Mouse (Mus musculus): ENCODE data around the gene Myo19. TPM values are rescaled to one million over a fixed set of nuclear protein-coding genes. Genes with fewer than 3 reads are reported as not detected.

Myo19 gene
- polyA plus RNA-seq, 1 experiment from 2014 or later, result 9.5 TPM

DNA sequence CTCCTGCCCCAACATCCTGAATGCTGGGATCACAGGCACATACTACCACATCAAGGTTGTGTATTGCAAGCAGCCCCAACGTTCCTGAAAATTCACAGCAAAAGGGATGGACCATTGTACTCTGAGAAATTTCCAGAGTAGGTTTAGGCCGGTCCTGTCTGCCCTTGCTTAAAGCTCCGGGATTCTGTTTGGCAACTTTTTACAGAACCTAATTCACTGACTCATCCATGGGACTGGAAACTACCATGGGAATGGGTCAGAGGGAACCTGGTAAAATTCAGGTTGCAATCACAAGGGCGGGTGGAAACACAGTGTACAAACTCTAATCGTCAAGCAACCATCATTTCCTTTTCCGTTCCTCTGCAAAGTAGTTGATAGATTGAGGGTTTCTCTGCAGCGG, 40.0 kb downstream of the Myo19 start:
- H3K4me1 ChIP-seq, result peaks cover 12% of the 10 kb centered on the region
- no peak overlapping the region for H3K4me2 ChIP-seq (replicated peaks)
- no peak overlapping the region for H3K9ac ChIP-seq
- no peak overlapping the region for H3K27ac ChIP-seq
- H3K36me3 ChIP-seq, result no peaks in the 10 kb centered on the region
- ATAC-seq (ENCODE audit: low FRiP score, low read depth), result no peak
- H3K4me3 ChIP-seq, result no peak overlapping the region
- 72% methylated on average over 7 of the region's 7 CpGs for WGBS
- no peaks in the 10 kb centered on the region for H3K9me3 ChIP-seq
- no peaks in the 10 kb centered on the region for H3K27me3 ChIP-seq

DNA sequence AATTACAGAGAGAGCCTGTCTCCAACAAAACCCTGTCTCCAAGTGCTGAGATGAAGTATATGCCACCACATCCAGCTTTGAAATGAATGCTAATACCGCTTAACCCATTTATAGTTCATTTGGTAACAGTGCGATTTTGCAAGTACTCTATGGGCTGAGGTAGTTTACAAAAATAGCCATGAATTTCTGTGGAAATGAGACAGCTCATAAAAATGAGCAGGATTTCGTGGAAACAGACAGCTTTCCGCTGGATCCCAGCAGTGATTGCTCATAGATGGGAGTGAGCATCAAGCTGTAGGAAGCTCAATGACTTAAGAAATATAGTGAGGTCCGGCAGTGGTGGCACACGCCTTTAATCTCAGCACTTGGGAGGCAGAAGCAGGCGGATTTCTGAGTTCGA, 41.0 kb downstream of the Myo19 start:
- ATAC-seq (ENCODE audit: low FRiP score, low read depth), result no peak
- Histone ChIP-seq H3K36me3 (no peaks in the 10 kb centered on the region), H3K4me2 (replicated peaks) (no peak overlapping the region), H3K4me1 (0 out of 2 replicates have a peak, but pooled peaks cover 5% of the 10 kb centered on the region), H3K27ac (no peak overlapping the region), H3K9me3 (no peaks in the 10 kb centered on the region), H3K4me3 (no peak overlapping the region), H3K27me3 (no peaks in the 10 kb centered on the region), H3K9ac (no peak overlapping the region)
- 76% methylated on average over 8 of the region's 8 CpGs for WGBS

DNA sequence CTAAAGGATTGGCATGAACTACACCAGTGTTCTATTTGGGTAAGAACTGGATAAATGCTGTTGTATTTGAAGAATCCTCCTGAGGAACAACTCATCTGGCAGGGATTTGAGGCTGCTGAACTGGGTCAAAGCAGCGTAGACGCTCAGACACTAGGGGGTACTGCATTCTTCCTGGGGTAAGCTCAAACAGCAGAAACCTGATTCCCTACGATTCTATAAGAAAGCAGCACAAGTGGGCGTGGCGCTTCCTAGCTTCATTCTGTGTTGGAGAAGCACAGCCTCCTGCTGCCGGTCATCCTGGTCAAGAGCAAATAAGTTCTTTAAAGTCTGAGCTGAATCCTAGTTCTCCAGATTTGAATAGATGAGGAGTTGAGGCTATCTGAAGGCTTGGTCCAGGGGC, 52.3 kb downstream of the Myo19 start:
- Histone ChIP-seq H3K4me1 (no peaks in the 10 kb centered on the region), H3K27me3 (no peaks in the 10 kb centered on the region), H3K27ac (no peak overlapping the region), H3K4me2 (replicated peaks) (no peak overlapping the region), H3K9ac (no peak overlapping the region), H3K4me3 (no peak overlapping the region), H3K36me3 (no peaks in the 10 kb centered on the region), H3K9me3 (no peaks in the 10 kb centered on the region)
- WGBS, result 15% methylated on average over 6 of the region's 6 CpGs
- no peak for ATAC-seq (ENCODE audit: low FRiP score, low read depth)

DNA sequence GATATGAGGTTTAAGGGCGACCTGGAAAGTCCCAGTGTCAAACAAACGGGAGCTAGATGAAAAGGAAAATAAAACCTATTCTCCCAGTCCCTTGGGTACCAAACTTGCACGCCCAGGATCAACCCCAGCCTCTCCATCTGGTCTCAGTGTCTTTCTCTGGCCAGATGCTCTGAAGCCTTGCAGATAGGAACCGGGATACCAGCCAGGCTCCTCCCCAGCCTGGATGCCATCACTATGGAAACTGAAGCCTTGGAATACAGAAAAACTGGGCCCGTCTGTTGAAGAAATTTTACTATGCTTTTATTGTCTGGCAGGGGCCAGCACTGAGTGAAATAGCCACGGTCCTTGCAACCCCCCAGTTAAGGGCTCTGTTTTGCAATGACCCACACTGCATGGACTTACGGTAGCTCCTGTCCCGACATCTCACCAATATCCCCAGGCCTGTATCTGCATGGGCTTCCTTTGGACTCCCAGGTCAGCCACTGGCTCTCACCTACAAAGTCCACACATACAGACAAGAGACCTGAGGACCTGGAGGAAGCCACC, 59.6 kb downstream of the Myo19 start:
- Histone ChIP-seq H3K4me2 (replicated peaks) (no peak overlapping the region), H3K4me3 (no peak overlapping the region), H3K9ac (no peak overlapping the region), H3K36me3 (no peaks in the 10 kb centered on the region), H3K9me3 (no peaks in the 10 kb centered on the region), H3K27me3 (peaks cover 16% of the 10 kb centered on the region), H3K4me1 (peaks cover 5% of the 10 kb centered on the region), H3K27ac (no peak overlapping the region)
- 51% methylated on average over 8 of the region's 8 CpGs for WGBS
- ATAC-seq (ENCODE audit: low FRiP score, low read depth), result no peak

DNA sequence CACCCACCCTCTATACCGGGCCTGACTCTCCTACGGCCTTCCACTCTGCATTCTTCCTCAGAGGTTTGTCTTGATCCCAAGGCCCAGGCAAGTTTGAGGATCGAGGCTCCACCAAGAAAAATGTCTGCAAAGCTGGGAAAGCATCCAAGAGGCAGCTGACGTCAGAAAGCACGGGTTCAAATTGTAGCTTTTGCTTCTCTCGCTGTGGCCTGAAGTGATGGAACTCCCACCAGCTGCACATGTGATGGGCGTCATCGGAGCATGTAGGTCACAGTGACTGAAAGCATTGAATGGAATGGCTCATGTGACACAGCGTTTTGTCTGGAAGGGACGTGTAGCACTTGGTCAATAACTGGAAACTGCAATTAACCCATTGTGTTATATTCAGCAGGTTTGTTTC, 60.2 kb downstream of the Myo19 start:
- 77% methylated on average over 10 of the region's 10 CpGs for WGBS
- Histone ChIP-seq H3K4me3 (no peak overlapping the region), H3K27ac (no peak overlapping the region), H3K27me3 (peaks cover 21% of the 10 kb centered on the region), H3K36me3 (no peaks in the 10 kb centered on the region), H3K9ac (no peak overlapping the region), H3K4me2 (replicated peaks) (no peak overlapping the region), H3K9me3 (no peaks in the 10 kb centered on the region), H3K4me1 (peaks cover 5% of the 10 kb centered on the region)
- ATAC-seq (ENCODE audit: low FRiP score, low read depth), result no peak

DNA sequence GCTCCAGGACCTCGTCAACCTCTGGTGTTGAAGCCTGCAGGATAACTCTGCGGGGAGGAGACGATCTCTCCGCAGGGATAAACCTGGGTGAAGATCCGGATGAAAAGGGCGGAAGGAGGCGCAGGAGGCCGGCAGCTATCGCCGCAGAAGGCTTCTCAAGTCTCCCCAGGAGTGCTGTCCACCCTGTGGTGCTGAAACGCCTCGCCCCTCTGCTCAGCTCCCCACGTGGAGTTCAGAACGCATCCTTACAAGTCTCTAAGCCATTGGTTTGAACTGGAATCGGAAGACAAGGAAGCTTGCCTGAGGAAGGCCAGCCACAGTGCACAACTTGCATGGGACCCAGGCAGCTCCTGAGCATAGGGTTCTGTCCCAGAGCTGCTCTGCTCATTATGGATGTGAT, 64.0 kb downstream of the Myo19 start:
- under 1% methylated on average over 15 of the region's 15 CpGs for WGBS
- peak overlapping the region; percentile 24 for H3K4me3 ChIP-seq
- H3K9ac ChIP-seq, result no peak overlapping the region
- no peak overlapping the region for H3K27ac ChIP-seq
- no peak for ATAC-seq (ENCODE audit: low FRiP score, low read depth)
- no peaks in the 10 kb centered on the region for H3K9me3 ChIP-seq
- peaks cover 5% of the 10 kb centered on the region for H3K4me1 ChIP-seq
- H3K4me2 ChIP-seq (replicated peaks), result peak overlapping the region; percentile 53
- H3K36me3 ChIP-seq, result no peaks in the 10 kb centered on the region
- peaks cover 33% of the 10 kb centered on the region for H3K27me3 ChIP-seq

DNA sequence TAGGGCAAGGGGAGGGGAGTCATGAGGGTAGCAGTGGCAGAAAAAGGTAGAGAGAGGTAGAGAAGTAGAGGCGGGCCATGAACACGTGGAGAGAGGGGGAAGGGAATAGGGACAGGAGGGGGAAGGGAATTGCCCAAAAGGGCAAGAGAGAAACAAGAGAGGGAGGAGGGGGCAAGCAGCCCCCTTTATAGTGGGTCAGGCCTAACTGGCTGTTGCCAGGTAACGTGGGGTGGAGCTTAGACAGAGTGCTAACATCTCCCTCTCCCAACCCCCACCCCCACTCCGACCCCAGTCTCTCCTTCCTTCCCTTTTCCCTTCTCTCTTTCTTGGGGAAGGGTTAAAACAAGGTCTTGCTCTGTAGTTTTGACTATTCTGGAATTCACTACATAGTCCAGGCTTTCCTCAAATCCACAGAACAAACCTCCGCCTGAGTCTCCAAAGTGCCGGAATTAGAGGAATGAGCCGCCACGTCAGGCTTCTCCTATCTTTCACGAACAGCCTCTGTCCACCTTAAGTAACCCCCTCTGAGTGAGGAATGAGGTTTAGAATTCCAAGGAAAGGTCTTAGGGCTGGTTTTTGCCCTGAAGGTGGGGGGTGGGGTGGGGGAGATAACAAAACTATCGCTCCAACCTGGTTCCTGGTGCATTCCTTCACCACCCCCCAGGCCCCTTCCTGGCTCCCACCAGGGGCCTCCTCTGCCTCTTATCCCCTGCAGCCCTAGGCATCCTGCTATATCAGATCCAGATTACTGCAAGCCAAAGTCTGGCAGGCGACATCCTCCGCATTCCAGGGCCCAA, 64.9 kb downstream of the Myo19 start:
- WGBS, result 6% methylated on average over 12 of the region's 12 CpGs

DNA sequence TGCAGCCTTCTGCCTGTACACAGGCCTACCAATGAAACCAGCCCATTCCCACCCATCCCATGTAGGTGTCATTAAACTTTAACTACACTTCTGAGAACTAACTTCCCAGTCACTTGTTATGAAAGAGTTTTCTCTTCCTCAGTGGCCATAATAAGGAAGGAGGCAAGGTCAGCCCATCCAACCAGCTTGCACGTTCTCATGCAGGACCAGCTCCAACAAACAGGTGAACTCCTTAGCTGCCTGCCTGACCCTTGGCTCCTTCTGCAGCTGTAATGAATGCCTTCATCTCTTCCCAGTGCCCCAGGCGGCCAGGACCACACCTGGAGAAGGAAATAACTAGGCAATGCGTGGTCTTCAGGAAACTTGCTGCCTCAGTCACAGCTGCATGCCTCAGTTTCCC, 65.9 kb downstream of the Myo19 start:
- no peak overlapping the region for H3K27ac ChIP-seq
- peaks cover 5% of the 10 kb centered on the region for H3K4me1 ChIP-seq
- H3K9ac ChIP-seq, result no peak overlapping the region
- no peak overlapping the region for H3K4me3 ChIP-seq
- H3K27me3 ChIP-seq, result peaks cover 33% of the 10 kb centered on the region
- H3K36me3 ChIP-seq, result no peaks in the 10 kb centered on the region
- no peak overlapping the region for H3K4me2 ChIP-seq (replicated peaks)
- 45% methylated on average over 3 of the region's 3 CpGs for WGBS
- no peak for ATAC-seq (ENCODE audit: low FRiP score, low read depth)
- no peaks in the 10 kb centered on the region for H3K9me3 ChIP-seq

More for the DNA sequence above, 64.9 kb downstream of the Myo19 start:
- no peaks in the 10 kb centered on the region for H3K36me3 ChIP-seq
- peaks cover 5% of the 10 kb centered on the region for H3K4me1 ChIP-seq
- no peak overlapping the region for H3K4me3 ChIP-seq
- peaks cover 33% of the 10 kb centered on the region for H3K27me3 ChIP-seq
- no peak overlapping the region for H3K27ac ChIP-seq
- no peaks in the 10 kb centered on the region for H3K9me3 ChIP-seq
- ATAC-seq (ENCODE audit: low FRiP score, low read depth), result no peak
- no peak overlapping the region for H3K9ac ChIP-seq
- no peak overlapping the region for H3K4me2 ChIP-seq (replicated peaks)

DNA sequence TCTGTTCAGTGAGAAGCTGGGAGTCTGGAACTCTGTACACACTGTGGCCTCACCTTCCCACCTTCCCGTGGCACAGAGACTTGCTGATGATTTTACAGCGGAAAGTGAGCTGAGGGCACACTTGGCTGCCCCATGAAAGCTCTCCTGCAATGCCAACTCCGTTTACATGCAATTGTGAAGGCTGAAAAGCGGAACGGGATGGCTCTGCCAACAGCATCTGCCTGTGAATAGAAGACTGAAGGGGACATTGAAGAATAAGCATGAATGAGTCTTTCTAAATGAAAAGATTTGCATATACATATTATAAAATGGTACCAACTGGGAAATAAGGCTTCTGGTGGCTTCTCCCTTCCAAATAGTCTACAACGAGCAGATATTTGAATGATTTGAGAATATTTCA, 67.3 kb downstream of the Myo19 start:
- Histone ChIP-seq H3K9me3 (no peaks in the 10 kb centered on the region), H3K27ac (no peak overlapping the region), H3K4me3 (no peak overlapping the region), H3K9ac (no peak overlapping the region), H3K36me3 (no peaks in the 10 kb centered on the region), H3K4me1 (peaks cover 5% of the 10 kb centered on the region), H3K4me2 (replicated peaks) (no peak overlapping the region), H3K27me3 (peaks cover 33% of the 10 kb centered on the region)
- WGBS, result 72% methylated on average over 6 of the region's 6 CpGs
- ATAC-seq (ENCODE audit: low FRiP score, low read depth), result no peak

DNA sequence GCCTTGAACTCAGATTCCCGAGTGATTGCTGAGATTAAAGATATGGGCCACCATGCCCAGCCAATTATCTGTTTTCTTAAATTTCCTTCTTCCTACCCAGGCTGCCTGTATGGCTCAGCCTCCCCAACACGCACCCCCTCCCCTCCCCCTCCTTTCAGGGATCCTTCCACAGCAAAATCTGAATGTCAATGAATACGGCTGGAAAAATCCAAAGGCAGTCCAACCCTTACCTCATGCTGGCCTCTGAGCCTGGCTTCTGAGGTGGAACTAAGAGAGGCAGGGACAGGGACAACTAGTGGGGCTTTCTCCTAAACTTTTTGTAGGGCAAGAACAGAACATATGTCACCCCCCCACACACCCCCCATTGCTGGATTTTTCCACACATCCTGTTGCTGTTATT, 68.2 kb downstream of the Myo19 start:
- no peak for ATAC-seq (ENCODE audit: low FRiP score, low read depth)
- no peak overlapping the region for H3K27ac ChIP-seq
- WGBS, result 63% methylated on average over 3 of the region's 3 CpGs
- peaks cover 5% of the 10 kb centered on the region for H3K4me1 ChIP-seq
- no peak overlapping the region for H3K4me2 ChIP-seq (replicated peaks)
- peaks cover 31% of the 10 kb centered on the region for H3K27me3 ChIP-seq
- no peak overlapping the region for H3K4me3 ChIP-seq
- no peaks in the 10 kb centered on the region for H3K9me3 ChIP-seq
- no peak overlapping the region for H3K9ac ChIP-seq
- no peaks in the 10 kb centered on the region for H3K36me3 ChIP-seq

DNA sequence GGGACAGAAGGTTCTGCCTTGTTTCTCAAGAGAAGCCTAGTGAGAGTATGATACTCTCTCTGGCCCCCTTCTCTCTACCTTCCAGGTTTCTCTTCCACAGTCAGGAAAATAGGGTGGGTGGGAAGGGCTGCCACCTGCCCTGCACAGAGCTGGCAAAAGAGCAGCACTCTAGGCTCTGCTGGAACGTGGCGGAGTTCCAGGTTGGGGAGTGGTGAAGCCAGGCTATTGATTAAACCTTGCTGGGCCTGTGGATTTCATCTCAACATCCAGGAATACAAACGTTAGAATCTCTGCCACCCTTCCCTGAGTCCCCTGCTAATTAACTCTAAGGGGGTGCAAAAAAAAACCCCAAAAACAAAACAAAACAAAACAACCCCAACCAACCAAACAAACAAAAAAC, 68.6 kb downstream of the Myo19 start:
- Histone ChIP-seq H3K27me3 (peaks cover 27% of the 10 kb centered on the region), H3K9ac (no peak overlapping the region), H3K4me3 (no peak overlapping the region), H3K9me3 (no peaks in the 10 kb centered on the region), H3K36me3 (no peaks in the 10 kb centered on the region), H3K4me2 (replicated peaks) (no peak overlapping the region), H3K4me1 (peaks cover 3% of the 10 kb centered on the region), H3K27ac (no peak overlapping the region)
- no peak for ATAC-seq (ENCODE audit: low FRiP score, low read depth)
- WGBS, result 48% methylated on average over 3 of the region's 3 CpGs

DNA sequence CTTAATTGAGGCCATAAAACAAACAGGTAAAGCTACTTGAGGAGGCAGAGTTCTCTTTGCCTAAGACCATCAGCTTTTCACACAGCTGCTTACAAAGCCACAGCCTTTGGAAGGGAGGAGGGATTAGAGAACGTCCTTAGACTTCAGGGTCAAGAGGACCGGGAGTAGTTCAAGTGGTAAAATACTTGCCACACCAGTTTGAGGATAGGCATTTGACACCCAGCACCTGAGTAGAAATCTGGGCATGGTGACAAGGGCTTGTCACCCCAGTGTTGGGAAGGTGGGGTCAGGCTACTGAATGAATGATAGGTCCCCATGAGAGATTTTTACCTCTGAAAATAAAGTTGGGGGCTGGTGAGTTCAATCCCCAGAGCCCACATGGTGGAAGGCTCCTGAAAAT, 72.7 kb downstream of the Myo19 start:
- Histone ChIP-seq H3K4me1 (peaks cover 5% of the 10 kb centered on the region), H3K9ac (no peak overlapping the region), H3K4me2 (replicated peaks) (no peak overlapping the region), H3K27ac (no peak overlapping the region), H3K27me3 (peaks cover 27% of the 10 kb centered on the region), H3K4me3 (no peak overlapping the region), H3K9me3 (no peaks in the 10 kb centered on the region), H3K36me3 (no peaks in the 10 kb centered on the region)
- WGBS, result 30% methylated on average over 2 of the region's 2 CpGs
- ATAC-seq (ENCODE audit: low FRiP score, low read depth), result no peak

DNA sequence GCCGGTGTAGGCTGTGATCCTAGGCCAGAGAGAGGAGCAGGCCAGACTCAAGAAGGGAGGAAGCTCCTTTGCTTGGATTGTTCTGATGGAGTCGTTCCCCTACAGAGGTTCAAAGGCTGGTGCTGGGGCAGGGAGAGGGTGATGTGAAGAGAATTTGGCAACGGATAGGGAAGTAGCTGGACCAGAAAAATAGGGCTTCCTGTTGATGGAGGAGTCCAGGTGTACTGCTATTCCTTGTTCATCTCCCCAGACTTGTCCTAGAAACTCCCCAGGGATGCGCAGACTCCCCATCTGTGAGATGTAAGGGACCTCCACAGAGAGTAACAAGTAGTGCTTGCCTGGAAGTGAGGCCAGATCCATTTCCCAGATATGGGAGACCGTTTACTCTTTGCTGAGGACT, 76.5 kb downstream of the Myo19 start:
- Histone ChIP-seq H3K27me3 (peaks cover 54% of the 10 kb centered on the region), H3K4me2 (replicated peaks) (no peak overlapping the region), H3K9ac (no peak overlapping the region), H3K4me1 (peaks cover 20% of the 10 kb centered on the region), H3K4me3 (no peak overlapping the region), H3K36me3 (no peaks in the 10 kb centered on the region), H3K9me3 (no peaks in the 10 kb centered on the region), H3K27ac (no peak overlapping the region)
- no peak for ATAC-seq (ENCODE audit: low FRiP score, low read depth)
- WGBS, result 28% methylated on average over 5 of the region's 5 CpGs

Measured in limb, embryonic 13.5 days (tissue).